ENCODE assay signal across 8 mouse cellular contexts in genomic region chr2:180920810-180921400, GRCm38 (mm10). TPM values are rescaled to one million over a fixed set of nuclear protein-coding genes. Genes with fewer than 3 reads are reported as not detected.
DNase-seq lines count a peak whose midpoint lies in the region; ATAC-seq and TF ChIP-seq lines count a peak whose summit lies in the region.

Gene Ythdf1, minus strand, starts transcription at chr2:180920949.

- no peaks in the 10 kb centered on the region for H3K27me3 ChIP-seq in megakaryocyte, embryonic 14.5 days (replicated peaks)

- H3K9me3 ChIP-seq in megakaryocyte, embryonic 14.5 days, result no peaks in the 10 kb centered on the region

- peak; percentile 55; the same call in 1 of the 2 replicates for TF ChIP-seq POLR2A in cortical plate, adult 2 months (IDR thresholded peaks at IDR 0.05; ENCODE audit: extremely low read depth, insufficient read depth, low read length)

- ATAC-seq in activated CD4-positive, CD25-positive, alpha-beta regulatory T cell, adult 4 months, result peak; percentile 92

- no peak within 1 kb of the TSS for H3K27ac ChIP-seq in cortical plate, adult 2 months (ENCODE audit: insufficient read depth, low read length)

- no peak for TF ChIP-seq CTCF in cortical plate, adult 2 months (IDR thresholded peaks at IDR 0.05; ENCODE audit: extremely low read depth, insufficient read depth, low read length)

- peak within 1 kb of the TSS; percentile 96 for H3K4me3 ChIP-seq in cortical plate, adult 2 months (ENCODE audit: insufficient read depth, low read length)
- H3K4me3 ChIP-seq in megakaryocyte, embryonic 14.5 days (replicated peaks), result peak within 1 kb of the TSS; percentile 99

- DNase-seq in gastrocnemius, adult 8-10 months (ENCODE audit: low spot score in 2 of 2), result peak; percentile 95 to 97
- peak; percentile 81 for DNase-seq in hindlimb bud, embryonic 11.5 days (ENCODE audit: extremely low spot score, low read depth, low spot score)
- DNase-seq in left cerebral cortex, adult 8-10 months (ENCODE audit: low spot score in 2 of 2), result peak; percentile 92 to 93
- peak; percentile 97 to 99 for DNase-seq in right cerebral cortex, postnatal 10 days (ENCODE audit: low spot score in 2 of 2)
- peak; percentile 99 for DNase-seq in urinary bladder, postnatal 25 days (ENCODE audit: low spot score)

- H3K4me1 ChIP-seq in cortical plate, adult 2 months (ENCODE audit: control insufficient read depth, insufficient read depth, low read length), result 0 out of 2 replicates have a peak, but pooled peaks cover 5% of the 10 kb centered on the region
- peaks cover 50% of the 10 kb centered on the region for H3K4me1 ChIP-seq in megakaryocyte, embryonic 14.5 days

- H3K36me3 ChIP-seq in megakaryocyte, embryonic 14.5 days (replicated peaks; ENCODE audit: low read length), result peaks cover 28% of the 10 kb centered on the region

RNA-seq across cellular contexts. Expression of gene Ythdf1, which starts in this region (rescaled TPM):
- polyA plus RNA-seq in activated CD4-positive, CD25-positive, alpha-beta regulatory T cell, adult 4 months (2017; shearing (Covaris generic)), result 10 to 100 TPM in 1 of 2 experiments, 1 to 10 TPM in 1; 9.5 to 12.2 TPM
- polyA plus RNA-seq in cortical plate, adult 2 months (2012; rRNA removed), result 45.2 and 49.1 TPM in 2 replicates
- 10 to 100 TPM; 35.2 to 43.3 (median 38.5) TPM for total RNA-seq in gastrocnemius, adult 8-10 months (2022)
- total RNA-seq in left cerebral cortex, adult 8-10 months (2022), result 10 to 100 TPM; 50.1 to 54.1 (median 52.4) TPM
- 15.0 and 21.3 TPM in 2 replicates for polyA plus RNA-seq in megakaryocyte, embryonic 14.5 days (2012; ENCODE audit: insufficient read depth, low replicate concordance)
